Mouse (Mus musculus): Measurements from ENCODE around the gene Epm2aip1. TPM values are rescaled to one million over a fixed set of nuclear protein-coding genes. Genes with fewer than 3 reads are reported as not detected.

Epm2aip1 gene
- total and polyA plus RNA-seq, 3 experiments = 9.3 to 12.2 (median 11.4) TPM

DNA sequence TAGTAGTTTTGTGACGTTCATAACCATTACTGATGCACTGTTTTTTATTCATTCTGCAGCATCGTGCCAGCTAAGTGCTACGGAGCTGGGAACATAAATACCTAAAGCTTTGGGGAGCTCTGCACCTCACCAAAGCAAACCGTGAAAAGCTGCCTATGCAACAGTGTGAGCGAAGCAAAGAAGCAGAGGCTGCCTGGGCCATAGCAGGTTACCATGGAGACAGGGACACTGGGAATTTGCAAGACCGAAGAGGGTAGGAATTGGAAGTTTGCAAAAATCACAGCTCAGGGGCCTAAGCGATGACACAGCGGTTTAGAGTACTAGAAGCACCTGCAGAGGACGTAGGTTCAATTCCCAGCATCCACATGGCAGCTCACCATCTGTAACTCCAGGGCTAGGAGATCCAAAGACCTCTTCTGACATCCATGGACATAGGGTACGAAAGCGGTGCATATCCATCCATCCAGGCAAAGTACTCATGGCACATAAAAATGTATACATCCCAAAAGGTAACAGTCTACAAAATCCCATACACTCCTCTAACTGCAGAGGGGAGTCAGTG, 18.9 kb downstream of the Epm2aip1 start:
- in situ Hi-C loops (cut with MboI; ENCODE audit: low pct_ligation_motif_present, low pct_unique_long_range_greater_than_20kb, low sequenced_read_pairs) (no loop called here), dilution Hi-C loops (cut with MboI; ENCODE audit: extremely low pct_ligation_motif_present, extremely low pct_unique_long_range_greater_than_20kb, low sequenced_read_pairs) (no loop called here)
- DNase-seq (ENCODE audit: extremely low read depth) = no peak

DNA sequence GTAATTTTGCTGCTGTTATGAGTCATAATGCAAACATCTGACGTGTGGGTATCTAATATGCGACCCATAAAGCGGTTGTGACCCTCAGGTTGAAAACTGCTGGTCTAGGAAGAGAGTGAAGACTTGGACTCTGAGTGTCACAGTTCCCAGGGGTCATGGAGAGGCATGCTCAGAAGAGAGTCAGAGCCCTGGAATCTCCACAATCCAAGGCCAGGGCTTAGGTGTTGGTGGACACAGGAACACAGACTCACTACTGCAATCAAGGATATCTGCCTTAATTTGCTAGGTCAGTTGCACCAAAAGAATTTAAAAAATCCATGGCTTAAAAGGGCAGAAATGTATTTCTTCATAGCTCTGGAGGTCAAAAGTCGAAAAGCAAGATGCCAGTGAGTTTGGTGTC, 21.5 kb downstream of the Epm2aip1 start:
- Histone ChIP-seq H3K9me3 (replicated peaks; ENCODE audit: low read length) (no peaks in the 10 kb centered on the region), H3K9ac (ENCODE audit: insufficient read depth, low read depth) (no peak overlapping the region), H3K27me3 (replicated peaks) (peaks cover 2% of the 10 kb centered on the region), H3K4me1 (ENCODE audit: control insufficient read depth in 1 of 2, insufficient read depth in 2 of 2) (peaks cover 7 to 16% of the 10 kb centered on the region in 2 experiments), H3K4me2 (ENCODE audit: insufficient read depth, low read depth, poor library complexity, severe bottlenecking) (no peak overlapping the region), H3K36me3 (replicated peaks in 1 of 2; ENCODE audit: control insufficient read depth in 1 of 2, insufficient read depth in 1 of 2, low read length in 1 of 2) (no peaks in the 10 kb centered on the region), H3K4me3 (replicated peaks in 1 of 3; ENCODE audit: low read depth in 2 of 3, low read length in 2 of 3, poor library complexity in 1 of 3) (no peak overlapping the region), H3K27ac (ENCODE audit: insufficient read depth, low read depth) (no peak overlapping the region), H3K79me2 (replicated peaks; ENCODE audit: control insufficient read depth, extremely low read depth, insufficient read depth, poor library complexity, severe bottlenecking) (no peaks in the 10 kb centered on the region)
- DNase-seq (ENCODE audit: extremely low read depth) = no peak
- no peak for TF ChIP-seq RCOR1 (conservative IDR thresholded peaks at IDR 0.05; ENCODE audit: low read depth, low read length)
- TF ChIP-seq GABPA (IDR thresholded peaks at IDR 0.05; ENCODE audit: insufficient replicate concordance, low read depth, low read length) = no peak
- TF ChIP-seq MAFK (IDR thresholded peaks at IDR 0.05; ENCODE audit: insufficient replicate concordance, low read length) = no peak
- no peak for TF ChIP-seq JUND (conservative IDR thresholded peaks at IDR 0.05; ENCODE audit: low read depth, low read length)
- no peak for TF ChIP-seq POLR2A (IDR thresholded peaks at IDR 0.05; ENCODE audit: low read depth, low read length)
- TF ChIP-seq MXI1 (IDR thresholded peaks at IDR 0.05; ENCODE audit: low read depth, low read length) = no peak
- TF ChIP-seq JUN (IDR thresholded peaks at IDR 0.05; ENCODE audit: insufficient read depth, low read depth, low read length) = no peak
- no peak for TF ChIP-seq PAX5 (IDR thresholded peaks at IDR 0.05; ENCODE audit: low read length)
- TF ChIP-seq ZNF384 (IDR thresholded peaks at IDR 0.05; ENCODE audit: low read depth, low read length) = no peak
- no peak for TF ChIP-seq E2F4 (IDR thresholded peaks at IDR 0.05; ENCODE audit: insufficient replicate concordance, low read depth, low read length)
- TF ChIP-seq CHD2 (IDR thresholded peaks at IDR 0.05; ENCODE audit: low read length) = no peak
- no peak for TF ChIP-seq USF1 (IDR thresholded peaks at IDR 0.05; ENCODE audit: low read depth, low read length)
- TF ChIP-seq RAD21 (IDR thresholded peaks at IDR 0.05; ENCODE audit: low read depth, low read length) = no peak
- no peak for TF ChIP-seq HCFC1 (IDR thresholded peaks at IDR 0.05; ENCODE audit: low read depth, low read length)
- TF ChIP-seq EP300 (IDR thresholded peaks at IDR 0.05; ENCODE audit: low read length) = no peak
- TF ChIP-seq POLR2AphosphoS2 (IDR thresholded peaks at IDR 0.05; ENCODE audit: low read depth, low read length) = no peak
- no peak for TF ChIP-seq MYC (IDR thresholded peaks at IDR 0.05; ENCODE audit: low read depth, low read length)
- no peak for TF ChIP-seq NELFE (IDR thresholded peaks at IDR 0.05; ENCODE audit: low read depth, low read length)
- in situ Hi-C loops (cut with MboI; ENCODE audit: low pct_ligation_motif_present, low pct_unique_long_range_greater_than_20kb, low sequenced_read_pairs) = no loop called here
- dilution Hi-C loops (cut with MboI; ENCODE audit: extremely low pct_ligation_motif_present, extremely low pct_unique_long_range_greater_than_20kb, low sequenced_read_pairs) = no loop called here

More for the DNA sequence above, 18.9 kb downstream of the Epm2aip1 start:
- H3K4me3 ChIP-seq (replicated peaks in 1 of 3; ENCODE audit: low read depth in 2 of 3, low read length in 2 of 3, poor library complexity in 1 of 3) = no peak overlapping the region
- no peak overlapping the region for H3K4me2 ChIP-seq (ENCODE audit: insufficient read depth, low read depth, poor library complexity, severe bottlenecking)
- no peaks in the 10 kb centered on the region for H3K36me3 ChIP-seq (replicated peaks in 1 of 2; ENCODE audit: control insufficient read depth in 1 of 2, insufficient read depth in 1 of 2, low read length in 1 of 2)
- H3K79me2 ChIP-seq (replicated peaks; ENCODE audit: control insufficient read depth, extremely low read depth, insufficient read depth, poor library complexity, severe bottlenecking) = no peaks in the 10 kb centered on the region
- H3K27ac ChIP-seq (ENCODE audit: insufficient read depth, low read depth) = no peak overlapping the region
- H3K4me1 ChIP-seq (ENCODE audit: control insufficient read depth in 1 of 2, insufficient read depth in 2 of 2) = peaks cover 7 to 16% of the 10 kb centered on the region in 2 experiments
- no peaks in the 10 kb centered on the region for H3K9me3 ChIP-seq (replicated peaks; ENCODE audit: low read length)
- 0 out of 4 replicates have a peak, but pooled peaks of 1 of the 2 experiments have one; percentile 2 for TF ChIP-seq CTCF (conservative IDR thresholded peaks at IDR 0.05 in 1 of 2, IDR thresholded peaks at IDR 0.05 in 1 of 2; ENCODE audit: low read depth in 2 of 2, low read length in 2 of 2)
- TF ChIP-seq IRF4 (IDR thresholded peaks at IDR 0.05; ENCODE audit: low read depth, low read length) = no peak
- no peak overlapping the region for H3K9ac ChIP-seq (ENCODE audit: insufficient read depth, low read depth)
- no peaks in the 10 kb centered on the region for H3K27me3 ChIP-seq (replicated peaks)
